Mouse (Mus musculus) myocyte (in vitro differentiated cells): ENCODE measurements around the gene Zfp644.

Source experiments
- POLR2A ChIP-seq: IDR thresholded peaks from one replicate; pipeline ENCODE4 v1.6.1; 2011; ENCODE audit warnings: low read depth, mild to moderate bottlenecking, control low read depth, moderate library complexity; ENCODE audit not compliant: insufficient read length
- USF1 ChIP-seq: IDR thresholded peaks from one replicate; pipeline ENCODE4 v1.6.1; 2011; ENCODE audit warnings: low read depth, mild to moderate bottlenecking, control low read depth, moderate library complexity

DNA sequence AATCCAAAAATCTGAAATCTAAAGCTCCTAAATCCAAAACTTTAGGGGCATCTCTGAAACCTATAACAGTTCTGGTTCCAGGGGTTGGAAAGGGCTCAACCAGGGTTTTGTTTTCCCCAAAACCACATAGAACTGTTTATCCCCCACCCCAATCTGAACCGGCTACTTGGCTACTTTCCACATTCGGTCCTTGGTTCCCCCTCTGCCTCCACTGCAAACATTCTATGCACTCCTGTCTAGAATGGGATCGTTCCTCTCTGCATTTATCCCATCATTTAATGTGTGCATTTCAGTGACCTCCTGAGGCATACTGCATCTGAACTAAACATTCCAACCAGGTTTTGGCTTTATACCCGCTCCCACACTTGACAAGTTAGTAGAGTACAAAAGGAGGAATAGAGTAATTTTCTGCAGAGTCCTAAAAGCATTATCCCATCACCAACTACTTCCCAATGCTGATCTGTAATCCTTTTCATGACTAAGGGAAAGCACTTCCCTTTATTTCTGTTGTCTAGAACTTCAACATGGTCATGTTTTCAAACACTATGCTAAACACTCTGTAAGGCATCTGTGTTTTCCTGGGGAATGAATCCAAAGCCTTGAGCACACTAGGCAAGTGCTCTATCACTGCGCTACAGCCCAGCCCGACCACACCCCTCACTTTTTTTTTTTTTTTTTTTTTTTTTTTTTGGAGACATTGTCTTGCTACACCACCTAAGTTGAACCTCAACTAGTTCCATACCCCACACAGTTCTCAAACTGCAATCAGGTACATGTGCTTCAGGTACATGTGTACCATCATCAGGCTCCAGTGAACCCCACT, 16.2 kb downstream of the Zfp644 start:
- no peak for TF ChIP-seq POLR2A
- no peak for TF ChIP-seq USF1
